Mouse (Mus musculus): ENCODE measurements at regions not wholly inside any gene's neighbourhood (a gene's known extent, or its start where the extent isn't known, plus 50 kb on each side); places are given as distances from the start of the nearest gene placed in this dataset.

DNA sequence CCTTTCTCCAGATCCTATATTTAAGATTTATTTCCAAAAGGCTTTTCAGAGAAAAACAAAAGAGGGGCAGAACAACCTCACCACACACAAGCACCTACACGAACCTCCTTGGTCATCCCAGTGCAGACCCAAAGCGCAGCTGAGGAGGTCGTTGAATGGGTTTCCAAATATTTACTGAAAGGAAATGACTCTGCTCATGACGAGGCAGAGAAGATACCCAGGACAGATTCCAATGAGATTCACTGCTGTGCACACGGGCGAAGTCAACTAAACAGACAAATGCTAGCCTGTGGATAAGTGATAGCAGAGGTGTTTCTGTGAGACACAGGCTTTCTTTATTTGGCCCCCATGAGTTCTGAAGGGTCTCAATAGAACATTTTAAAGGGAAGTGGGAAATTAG, 70.7 kb upstream of the Gm47985 start:
- no peak for DNase-seq (ENCODE audit: low spot score in 2 of 2)
- intact Hi-C loops (cut with DNase I), result no loop called here

- no peak for DNase-seq (ENCODE audit: low spot score in 2 of 2)
- intact Hi-C loops (cut with DNase I), result no loop called here
Observed at GRCm38 (mm10) chr1:151112390-151112789, 69.9 kb upstream of the Gm47985 start.

- intact Hi-C loops (cut with DNase I), result no loop called here
- DNase-seq (ENCODE audit: low spot score in 2 of 2), result no peak
Observed at GRCm38 (mm10) chr1:151113199-151113598, 69.1 kb upstream of the Gm47985 start.

DNA sequence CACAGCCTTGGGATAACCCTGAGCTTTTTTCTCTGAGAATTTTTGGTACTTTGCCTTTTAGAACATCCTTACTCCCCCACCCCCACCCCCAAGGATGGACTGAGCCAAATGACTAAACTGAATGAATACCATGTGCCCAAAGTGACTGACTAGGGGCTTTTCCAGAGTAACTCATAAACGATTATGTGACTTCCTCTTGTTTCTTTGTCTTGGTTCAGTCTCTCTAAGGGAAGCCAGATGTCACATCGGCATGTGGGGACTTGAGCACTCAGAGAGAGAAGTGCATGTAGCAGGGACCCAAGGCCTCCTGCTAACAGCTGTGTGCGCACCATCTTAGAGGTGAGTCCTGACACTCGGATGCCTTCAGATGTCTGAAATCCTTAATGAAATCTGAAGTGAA, 63.8 kb upstream of the Gm47985 start:
- intact Hi-C loops (cut with DNase I), result no loop called here
- DNase-seq (ENCODE audit: low spot score in 2 of 2), result no peak

DNA sequence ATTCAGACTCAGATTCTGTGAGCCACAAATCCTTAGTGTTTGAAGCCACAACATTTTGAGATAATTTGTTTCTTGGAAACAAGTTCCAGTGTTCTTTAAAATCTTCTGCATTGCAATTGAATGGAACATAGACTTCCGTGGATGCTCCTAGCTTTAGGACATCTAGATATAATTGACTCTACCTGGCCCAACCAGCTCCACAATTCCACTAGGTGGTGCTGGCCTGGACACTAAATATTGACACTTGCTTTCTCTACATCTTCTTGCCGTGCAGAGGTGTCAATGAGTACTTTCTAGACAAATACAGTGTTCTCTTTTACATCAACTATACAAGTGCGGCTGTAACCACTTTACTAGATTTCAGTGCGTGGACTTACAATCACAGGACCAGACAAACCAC, 63.4 kb upstream of the Gm47985 start:
- intact Hi-C loops (cut with DNase I), result no loop called here
- DNase-seq (ENCODE audit: low spot score in 2 of 2), result no peak

DNA sequence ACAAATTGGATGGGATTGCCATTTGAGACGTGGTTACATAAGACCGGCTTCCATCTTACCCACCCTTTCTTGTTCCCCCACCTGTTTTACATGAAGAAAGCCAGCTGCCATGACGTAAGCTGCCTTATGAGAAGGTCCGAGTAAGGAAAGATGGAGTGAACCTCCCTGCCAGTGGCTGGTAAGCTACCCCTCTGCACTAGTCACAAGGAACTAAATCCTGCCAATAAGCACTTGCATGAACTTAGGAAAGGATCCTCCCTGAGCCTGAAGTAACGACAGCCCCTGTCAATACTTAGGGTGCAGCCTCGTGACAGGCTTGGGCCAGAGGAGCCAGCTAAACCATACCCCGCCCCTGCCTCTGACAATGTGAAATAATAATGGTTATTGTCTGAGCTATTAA, 62.8 kb upstream of the Gm47985 start:
- DNase-seq (ENCODE audit: low spot score in 2 of 2), result no peak

DNA sequence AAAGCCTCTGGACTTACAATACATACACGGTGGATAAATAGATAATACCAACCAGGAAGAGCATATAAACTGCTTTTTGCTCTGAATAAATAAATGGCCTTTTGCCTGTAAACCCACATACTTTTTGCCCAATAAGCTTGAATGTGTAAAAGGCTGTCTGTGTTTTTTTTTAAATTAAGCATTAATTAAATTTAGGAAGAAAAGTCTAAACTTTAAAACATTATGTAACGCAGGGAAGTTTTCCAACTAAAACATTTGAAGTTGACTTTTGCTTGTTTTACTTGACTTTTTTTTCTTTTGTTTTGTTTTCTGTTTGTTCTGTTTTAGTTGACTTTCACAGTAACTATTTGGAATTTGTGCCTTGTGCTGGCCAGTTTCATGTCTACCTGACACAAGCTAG, 60.7 kb upstream of the Gm47985 start:
- no peak for DNase-seq (ENCODE audit: low spot score in 2 of 2)
- intact Hi-C loops (cut with DNase I), result no loop called here

More for the DNA sequence above, 62.8 kb upstream of the Gm47985 start:
- intact Hi-C loops (cut with DNase I), result no loop called here

GRCm38 (mm10) chr1:151123964-151124363, 58.4 kb upstream of the Gm47985 start:
- no peak for DNase-seq (ENCODE audit: low spot score in 2 of 2)
- intact Hi-C loops (cut with DNase I), result no loop called here

GRCm38 (mm10) chr1:151125028-151125659, 57.2 kb upstream of the Gm47985 start:
- intact Hi-C loops (cut with DNase I), result no loop called here
- peak in 1 of 2 experiments; percentile 22 for DNase-seq (ENCODE audit: low spot score in 2 of 2)

DNA sequence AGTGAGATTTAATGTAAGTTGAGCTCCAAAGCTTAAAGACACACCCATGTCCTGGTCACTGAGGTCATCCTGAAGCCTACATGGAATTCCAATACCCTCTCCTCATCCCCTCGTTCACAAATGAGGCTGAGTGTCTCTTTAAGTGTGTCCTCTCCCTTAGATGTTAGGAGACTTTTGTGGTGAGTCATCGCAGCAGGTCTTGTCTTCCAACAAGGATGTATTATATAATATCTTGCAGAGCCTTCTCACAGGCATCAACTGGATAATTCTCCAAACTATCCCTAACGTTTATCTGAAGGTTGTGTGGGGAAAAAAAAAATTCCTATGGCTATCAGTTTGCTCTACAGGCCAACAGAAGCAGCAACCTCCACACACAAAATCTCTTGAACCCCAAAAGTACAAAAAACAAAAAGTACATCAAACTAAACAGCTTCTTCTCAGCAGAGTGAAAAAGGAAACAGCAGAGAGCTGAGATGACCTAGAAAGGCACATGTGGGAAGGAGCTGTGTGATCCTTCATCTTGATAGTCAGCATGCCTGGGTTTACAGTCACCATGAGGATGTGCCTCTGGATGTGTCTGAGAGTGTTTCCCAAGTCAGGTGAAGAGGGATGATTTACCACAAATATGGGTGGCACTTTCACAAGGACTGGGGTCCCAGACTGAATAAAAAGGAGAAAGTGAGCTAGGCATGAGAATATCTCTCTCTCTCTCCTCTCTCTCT, 56.4 kb upstream of the Gm47985 start:
- DNase-seq (ENCODE audit: low spot score in 2 of 2), result peak in 1 of 2 experiments; percentile 32
- intact Hi-C loops (cut with DNase I), result no loop called here

DNA sequence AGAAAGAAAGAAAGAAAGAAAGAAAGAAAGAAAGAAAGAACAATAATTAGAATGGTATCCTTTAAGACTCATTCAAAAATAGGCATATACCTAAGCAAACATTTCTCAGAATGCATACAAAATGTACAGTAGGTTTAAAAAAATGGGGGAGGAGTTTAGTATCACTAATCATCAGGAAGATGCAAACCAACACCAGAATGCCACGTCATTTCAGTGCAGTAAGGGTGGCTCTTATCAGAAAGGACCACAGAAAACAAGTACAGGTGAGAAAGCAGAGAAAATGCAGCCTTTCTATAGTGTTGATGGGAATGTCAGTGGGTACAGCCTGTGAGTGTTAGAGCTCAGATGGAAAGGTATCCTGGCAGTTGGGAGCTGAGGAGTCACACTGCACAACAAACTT, 55.6 kb upstream of the Gm47985 start:
- DNase-seq (ENCODE audit: low spot score in 2 of 2), result no peak
- intact Hi-C loops (cut with DNase I), result no loop called here

DNA sequence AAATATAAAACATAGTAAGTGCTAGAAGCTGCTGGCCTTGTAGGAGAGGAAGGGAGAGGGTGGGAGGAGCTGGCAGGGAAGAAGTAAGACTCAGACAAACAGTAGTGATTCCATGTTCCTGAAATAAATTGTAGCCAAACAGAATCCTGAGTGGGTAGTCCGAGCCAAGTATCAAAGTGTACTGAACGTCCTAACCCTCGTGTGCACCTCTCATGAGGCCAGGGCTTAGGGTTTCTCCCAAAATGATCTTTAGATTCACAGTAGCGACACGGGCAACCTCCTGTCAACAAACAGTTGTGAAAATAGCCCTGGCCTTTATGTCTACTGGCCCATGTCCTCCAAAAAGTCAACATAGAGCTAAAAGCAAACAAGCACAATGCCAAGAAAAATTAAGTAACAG, 54.3 kb upstream of the Gm47985 start:
- intact Hi-C loops (cut with DNase I), result no loop called here
- DNase-seq (ENCODE audit: low spot score in 2 of 2), result peak in 1 of 2 experiments; percentile 11

- no peak for DNase-seq (ENCODE audit: low spot score in 2 of 2)
- intact Hi-C loops (cut with DNase I), result no loop called here
Observed at GRCm38 (mm10) chr1:151128955-151129354, 53.4 kb upstream of the Gm47985 start.

DNA sequence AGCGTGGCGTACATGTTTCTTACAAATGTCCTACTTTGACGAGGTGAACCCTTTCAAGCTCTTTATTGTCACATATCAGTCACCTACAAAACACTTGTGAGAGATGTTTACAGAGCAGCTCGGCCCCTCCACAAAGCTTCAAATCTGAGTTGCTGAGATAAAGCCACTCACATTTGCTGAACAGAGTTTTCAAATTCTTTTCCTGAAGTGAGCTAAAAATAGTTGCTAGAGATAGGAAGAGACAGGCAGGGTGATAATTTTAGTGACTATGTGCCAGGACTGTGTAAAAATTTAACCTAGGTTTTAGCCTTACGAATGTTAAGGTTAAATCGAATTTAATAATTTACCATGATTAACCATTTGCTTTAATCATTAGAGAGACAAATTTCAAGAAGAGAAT, 52.3 kb upstream of the Gm47985 start:
- DNase-seq (ENCODE audit: low spot score in 2 of 2), result no peak
- intact Hi-C loops (cut with DNase I), result no loop called here

DNA sequence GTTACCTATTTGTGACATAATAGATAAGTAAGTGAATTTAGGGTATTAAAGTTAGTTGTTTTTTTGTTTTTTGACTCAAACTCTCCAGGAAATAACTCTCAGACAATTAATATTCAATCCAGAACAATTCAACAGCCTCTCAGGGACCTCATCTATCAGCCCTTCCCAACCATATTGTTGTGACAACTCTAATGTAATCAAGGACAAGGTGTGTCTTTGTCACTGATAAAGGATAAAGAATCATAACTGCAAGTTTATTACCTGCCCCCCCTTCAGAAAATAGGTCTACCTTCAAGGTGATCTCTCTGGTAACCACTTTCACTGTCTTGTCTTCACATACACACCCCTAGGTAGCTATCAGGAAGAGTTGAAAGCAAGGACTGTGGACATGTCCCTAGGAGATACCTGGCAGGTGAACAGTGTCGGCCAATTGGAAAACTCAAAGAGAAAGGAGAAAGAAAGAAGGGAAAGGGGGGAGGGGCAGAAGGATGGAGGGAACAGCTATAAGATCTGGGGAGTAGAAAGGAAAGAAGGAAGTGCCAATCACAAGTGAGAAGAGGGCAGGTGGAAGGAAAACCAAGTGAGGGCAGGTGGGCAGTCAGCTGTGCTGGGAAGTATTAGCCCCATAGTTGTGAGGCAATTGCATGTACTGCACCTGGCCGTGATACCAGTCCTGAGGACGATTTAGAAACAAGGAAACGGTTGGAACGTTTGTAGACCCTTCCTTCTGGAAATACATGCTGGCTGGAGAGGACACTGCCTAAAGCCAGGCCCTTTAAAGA, 51.3 kb upstream of the Gm47985 start:
- intact Hi-C loops (cut with DNase I), result no loop called here
- no peak for DNase-seq (ENCODE audit: low spot score in 2 of 2)

DNA sequence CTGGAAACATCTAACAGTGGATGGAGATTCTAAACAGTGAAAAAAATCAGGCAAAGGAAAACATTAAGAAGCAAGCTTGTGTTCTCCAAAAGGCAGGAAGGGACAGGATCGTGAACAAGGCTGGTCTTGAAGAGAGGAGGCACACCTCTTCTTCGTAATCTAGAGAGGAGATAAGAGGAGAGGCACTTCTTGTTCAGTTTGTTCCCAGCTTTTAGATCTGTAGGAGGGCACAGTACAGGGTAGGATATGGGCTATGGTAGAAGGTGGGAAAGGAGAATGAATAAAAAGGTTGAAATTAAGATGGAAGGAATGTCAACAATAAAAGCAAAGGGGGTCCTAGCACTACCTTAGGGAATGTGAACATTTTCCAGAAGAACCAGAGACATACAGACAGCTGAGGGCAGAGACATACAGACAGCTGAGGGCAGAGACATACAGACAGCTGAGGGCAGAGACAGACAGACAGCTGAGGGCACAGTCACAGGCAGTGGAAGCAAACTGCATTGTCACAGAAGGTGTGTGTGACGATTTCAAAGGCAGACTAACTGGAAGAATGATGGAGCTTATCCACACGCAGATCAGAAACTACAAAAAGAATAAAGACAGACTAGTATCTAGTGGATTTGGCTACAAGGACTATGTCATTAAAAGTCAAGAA, 50.6 kb upstream of the Gm47985 start:
- DNase-seq (ENCODE audit: low spot score in 2 of 2), result no peak
- intact Hi-C loops (cut with DNase I), result no loop called here

All from left cerebral cortex, postnatal 36 days (tissue).